Mouse (Mus musculus): ENCODE results near the gene Clmn.

DNA sequence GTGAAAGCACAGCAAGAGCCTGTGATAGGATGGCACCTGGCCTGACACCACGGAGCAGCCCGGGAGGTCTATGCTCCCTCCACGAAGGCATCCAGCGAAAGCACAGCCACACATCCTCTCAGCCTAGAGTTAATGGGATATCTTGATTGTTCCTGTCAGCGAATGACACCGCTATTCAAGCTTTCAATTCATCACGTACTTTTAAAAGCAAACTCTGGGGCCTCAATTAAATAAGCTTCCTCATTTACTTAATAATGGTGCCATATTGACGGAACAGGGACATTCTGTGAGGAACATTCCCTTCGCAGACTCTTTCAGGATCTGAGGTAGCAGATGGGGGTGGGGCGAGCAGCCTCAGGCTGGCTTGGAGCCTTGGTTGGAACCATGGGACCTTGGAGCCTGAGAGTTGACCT lies 14.7 kb upstream of the Clmn start:
- TF ChIP-seq CTCF (IDR thresholded peaks at IDR 0.05) (no peak), EP300 (IDR thresholded peaks at IDR 0.05) (no peak)
